ENCODE assay signal across 26 mouse cellular contexts in the genomic region with DNA sequence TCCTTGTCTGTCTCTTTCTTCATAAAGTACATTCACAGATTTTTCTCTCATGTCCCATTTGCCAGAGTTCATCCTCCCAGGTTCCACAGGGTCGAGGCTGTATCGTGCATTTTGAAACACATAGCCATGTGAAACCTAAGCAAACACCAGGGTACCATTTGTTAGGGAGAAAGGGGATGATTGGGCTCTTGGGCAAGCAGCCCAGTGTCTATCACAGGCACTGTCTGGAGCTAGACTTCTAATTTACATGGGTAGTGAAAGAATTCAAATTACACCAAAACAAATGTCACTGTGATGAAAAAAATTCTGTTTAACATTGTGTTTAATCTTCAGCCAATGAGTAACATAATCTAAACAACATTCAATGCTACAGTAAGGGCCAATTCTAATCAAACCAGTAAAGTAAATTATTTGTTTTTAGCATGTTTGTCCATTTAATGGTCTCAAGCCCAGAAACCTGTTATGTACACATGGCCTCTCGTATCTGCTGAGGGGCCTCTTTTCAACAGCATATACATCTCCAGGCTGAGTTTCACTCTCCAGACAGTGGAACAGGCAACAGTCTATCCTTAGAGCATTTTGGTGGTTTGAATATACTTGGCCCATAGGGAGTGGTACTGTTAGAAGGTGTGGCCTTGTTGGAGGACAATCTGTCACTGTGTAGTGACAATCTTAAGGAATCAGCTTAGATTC.
"Had no signal": no experiment of that assay in that cellular context is flagged by ENCODE, and none has a peak within 500 bp of the region (broad histone marks: within the 10 kb centered on the region; RNA-seq: fewer than 3 reads in every experiment).

No protein-coding gene starts in this region.

- H3K27ac ChIP-seq: gastrocnemius, adult 2 months; heart, embryonic 10.5 days; hindbrain, embryonic 10.5 days; hindbrain, embryonic 12.5 days; hindbrain, embryonic 14.5 days; intestine, embryonic 15.5 days; layer of hippocampus, adult 2 months; left cerebral cortex, adult 2 months; limb, embryonic 10.5 days; limb, embryonic 12.5 days had no signal

- DNase-seq: gastrocnemius, adult 2 months; gastrocnemius, postnatal 10 days; gastrocnemius, postnatal 25 days; heart, adult 18-20 months; heart, postnatal 10 days; heart, postnatal 4 days; kidney, adult 18-20 months; kidney, adult 8-10 months; kidney, postnatal 10 days; kidney, postnatal 25 days; kidney, postnatal 4 days; liver had no signal

- ATAC-seq: hindbrain, embryonic 16.5 days; inflammation-experienced regulatory T-cells, adult 6 months; intestine, embryonic 15.5 days; intestine, postnatal 0 days had no signal

- H3K27me3 ChIP-seq: heart, embryonic 12.5 days; intestine, embryonic 15.5 days had no signal

- H3K4me3 ChIP-seq: gastrocnemius, adult 2 months; heart, embryonic 10.5 days; heart, embryonic 12.5 days; hindbrain, embryonic 10.5 days; hindbrain, embryonic 12.5 days; intestine, embryonic 15.5 days; layer of hippocampus, adult 2 months; left cerebral cortex, adult 2 months; limb, embryonic 10.5 days; limb, embryonic 12.5 days had no signal

- H3K9me3 ChIP-seq: heart, embryonic 10.5 days; heart, embryonic 12.5 days; hindbrain, embryonic 12.5 days; intestine, embryonic 15.5 days; limb, embryonic 10.5 days; limb, embryonic 12.5 days had no signal

- H3K4me1 ChIP-seq: heart, embryonic 10.5 days; heart, embryonic 12.5 days; hindbrain, embryonic 10.5 days; hindbrain, embryonic 12.5 days; intestine, embryonic 15.5 days; limb, embryonic 10.5 days; limb, embryonic 12.5 days had no signal

- H3K9ac ChIP-seq: heart, embryonic 12.5 days; hindbrain, embryonic 12.5 days; hindbrain, embryonic 14.5 days; intestine, embryonic 15.5 days; limb, embryonic 12.5 days had no signal

- H3K36me3 ChIP-seq: heart, embryonic 10.5 days; heart, embryonic 12.5 days; hindbrain, embryonic 10.5 days; hindbrain, embryonic 12.5 days; intestine, embryonic 15.5 days; limb, embryonic 10.5 days; limb, embryonic 12.5 days had no signal

- H3K4me2 ChIP-seq: heart, embryonic 12.5 days; hindbrain, embryonic 12.5 days; hindbrain, embryonic 14.5 days; intestine, embryonic 15.5 days; limb, embryonic 12.5 days; liver, embryonic 11.5 days had no signal
